In the genomic region with DNA sequence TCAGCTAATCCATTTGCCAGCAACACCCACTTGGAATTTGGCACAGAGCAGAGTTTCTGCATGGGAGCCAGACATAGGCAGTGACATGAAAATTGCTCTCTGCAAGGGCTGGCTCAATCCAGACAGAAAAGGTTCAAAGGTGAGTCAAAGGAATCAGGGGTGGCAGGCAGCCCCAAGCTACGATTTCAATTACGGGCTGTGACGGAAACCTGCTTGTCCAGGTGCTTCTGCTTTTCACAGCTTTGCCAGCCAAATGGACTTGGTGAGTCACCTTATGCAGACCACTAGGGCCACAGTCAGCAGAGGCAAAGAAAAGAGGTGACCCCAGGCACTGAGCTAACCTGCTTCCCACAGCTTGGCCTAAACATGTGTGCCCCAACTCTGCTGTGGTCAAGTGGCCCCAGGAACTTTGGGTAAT, we compare ENCODE assay signal across 12 mouse cellular contexts.
A peak's percentile ranks its signal among the peaks of the same experiment; 100 is the strongest.
DNase-seq lines count a peak whose midpoint lies in the region; ATAC-seq and TF ChIP-seq lines count a peak whose summit lies in the region.
"Had no signal": no experiment of that assay in that cellular context is flagged by ENCODE, and none has a peak within 500 bp of the region (broad histone marks: within the 10 kb centered on the region; RNA-seq: fewer than 3 reads in every experiment).

No protein-coding gene starts in this region.

- no peak for TF ChIP-seq CTCF in kidney, postnatal 0 days (IDR thresholded peaks at IDR 0.05; ENCODE audit: low read depth)

- no peak overlapping the region for H3K9ac ChIP-seq in kidney, postnatal 0 days (ENCODE audit: low read depth, low read length)
- no peak overlapping the region for H3K9ac ChIP-seq in midbrain, embryonic 15.5 days
- H3K9ac ChIP-seq: liver, postnatal 0 days had no signal

- intact Hi-C loops in heart, postnatal 25 days (cut with DNase I) = no loop called here

- no peaks in the 10 kb centered on the region for H3K36me3 ChIP-seq in kidney, postnatal 0 days (ENCODE audit: insufficient read depth, low read length)
- H3K36me3 ChIP-seq in midbrain, embryonic 15.5 days (replicated peaks) = no peaks in the 10 kb centered on the region

- H3K4me2 ChIP-seq in kidney, postnatal 0 days (ENCODE audit: low read length) = no peak overlapping the region
- no peak overlapping the region for H3K4me2 ChIP-seq in midbrain, embryonic 15.5 days

- H3K27ac ChIP-seq in kidney, postnatal 0 days = no peak overlapping the region
- H3K27ac ChIP-seq in midbrain, embryonic 15.5 days = no peak overlapping the region

- no peak overlapping the region for H3K4me3 ChIP-seq in kidney, postnatal 0 days (replicated peaks; ENCODE audit: low read depth, low read length)
- no peak overlapping the region for H3K4me3 ChIP-seq in midbrain, embryonic 15.5 days

- H3K27me3 ChIP-seq in kidney, postnatal 0 days (ENCODE audit: insufficient read depth, low read length) = 0 out of 2 replicates have a peak, but pooled peaks cover 3% of the 10 kb centered on the region
- peaks cover 6% of the 10 kb centered on the region; the same call in 1 of the 2 replicates for H3K27me3 ChIP-seq in midbrain, embryonic 15.5 days (replicated peaks)

- peak; percentile 13 for DNase-seq in heart, postnatal 4 days
- no peak for DNase-seq in heart, postnatal 25 days (ENCODE audit: low spot score)
- peak; percentile 14 to 17 for DNase-seq in cerebellum, adult 18-20 months
- DNase-seq in cerebellum, postnatal 36 days = peak; percentile 1 to 2
- peak; percentile 1 for DNase-seq in kidney, postnatal 0 days (ENCODE audit: low spot score)
- no peak for DNase-seq in adrenal gland, postnatal 36 days
- DNase-seq in frontal cortex, postnatal 36 days (ENCODE audit: low spot score in 2 of 2) = no peak
- DNase-seq: gastrocnemius, postnatal 36 days; liver, postnatal 0 days had no signal

- WGBS in kidney, postnatal 0 days = 74% methylated on average over 3 of the region's 3 CpGs
- WGBS in midbrain, embryonic 15.5 days = 78% methylated on average over 3 of the region's 3 CpGs

- no peaks in the 10 kb centered on the region for H3K9me3 ChIP-seq in kidney, postnatal 0 days (replicated peaks; ENCODE audit: low read length)
- H3K9me3 ChIP-seq in midbrain, embryonic 15.5 days = no peaks in the 10 kb centered on the region

- no peaks in the 10 kb centered on the region for H3K4me1 ChIP-seq in kidney, postnatal 0 days (replicated peaks; ENCODE audit: insufficient read depth, low read length)
- H3K4me1 ChIP-seq in midbrain, embryonic 15.5 days = no peaks in the 10 kb centered on the region

- peak; percentile 57; the same call in 1 of the 2 replicates for ATAC-seq in kidney, postnatal 0 days (replicated peaks; ENCODE audit: low FRiP score, low read depth)
- ATAC-seq in midbrain, embryonic 15.5 days (replicated peaks) = no peak
- ATAC-seq: CD4-positive, CD25-positive, alpha-beta regulatory T cell, adult 4 months; forebrain, embryonic 14.5 days; liver, postnatal 0 days had no signal

Comparison
In these comparisons a context has a peak if more than half of its experiments do, and no peak if none do; other contexts are left out.
1. DNase-seq: peak in heart, postnatal 4 days (single experiment), cerebellum, adult 18-20 months (2 of 2), cerebellum, postnatal 36 days (2 of 2) and kidney, postnatal 0 days (single experiment); none in heart, postnatal 25 days (single experiment), adrenal gland, postnatal 36 days (0 of 2) and frontal cortex, postnatal 36 days (0 of 2).